Mouse (Mus musculus) lung, adult 2 months (tissue): ENCODE data around the gene Glt8d1.

Experiments used
- CTCF ChIP-seq: fragments of 200-500 bp; IDR thresholded peaks from 2 replicates; pipeline ENCODE4 v1.5.1; 2011; ENCODE audit warnings: mild to moderate bottlenecking, low read length, control low read depth; ENCODE audit not compliant: insufficient read depth
- POLR2A ChIP-seq: fragments of 200-500 bp; IDR thresholded peaks from 2 replicates; pipeline ENCODE4 v1.6.1; 2011; ENCODE audit warnings: low read depth, mild to moderate bottlenecking, control low read depth, low read length, borderline replicate concordance; ENCODE audit errors: extremely low read depth

DNA sequence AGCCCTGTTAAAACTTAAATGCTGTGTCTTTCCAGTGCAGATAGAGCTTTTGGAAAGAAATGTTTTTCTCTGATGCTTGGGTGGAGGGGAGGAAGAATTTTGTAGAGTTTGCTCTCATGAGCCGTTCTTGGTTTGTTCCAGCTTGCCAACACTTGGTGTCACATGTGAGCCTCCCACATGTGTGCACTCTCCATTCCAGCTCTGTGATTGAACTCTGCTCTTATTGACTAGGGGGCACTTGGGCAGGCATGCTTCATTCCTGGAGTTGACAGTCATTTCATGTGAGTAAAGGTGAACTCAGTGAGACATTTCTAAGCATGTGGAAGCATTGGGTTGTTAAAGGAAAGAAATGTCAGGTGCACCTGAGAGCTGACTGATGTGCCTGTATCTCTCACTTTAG lies 21.4 kb downstream of the Glt8d1 start:
- TF ChIP-seq CTCF, result no peak
- TF ChIP-seq POLR2A, result no peak
